Mouse (Mus musculus): Measurements from ENCODE around the gene Ppm1l. TPM values are rescaled to one million over a fixed set of nuclear protein-coding genes. Genes with fewer than 3 reads are reported as not detected.
"Not testable (repeated sequence)": the region's sequence is repeated elsewhere in the genome, so short reads cannot be mapped to it uniquely, and the experiment has no call there.

Gene Ppm1l
- polyA plus RNA-seq, 1 experiment from 2014 or later: 7.3 TPM

- H3K27me3 ChIP-seq (replicated peaks; ENCODE audit: control insufficient read depth, insufficient read depth, low read length); H3K9ac ChIP-seq (ENCODE audit: low read length); H3K4me2 ChIP-seq (ENCODE audit: low read length); H3K9me3 ChIP-seq (ENCODE audit: control insufficient read depth, low read length); H3K36me3 ChIP-seq (ENCODE audit: control insufficient read depth, insufficient read depth, low read length); ATAC-seq (replicated peaks; ENCODE audit: low FRiP score, low TSS enrichment, low read depth); H3K4me1 ChIP-seq (replicated peaks; ENCODE audit: control insufficient read depth, insufficient read depth, low read length); H3K4me3 ChIP-seq (ENCODE audit: low read depth, low read length); DNase-seq (ENCODE audit: low spot score); H3K27ac ChIP-seq (ENCODE audit: low read depth): not testable (repeated sequence)
- WGBS: 84% methylated on average over 2 of the region's 2 CpGs
Measured at GRCm38 (mm10) chr3:69424781-69425180, 108.1 kb downstream of the Ppm1l start.

- H3K27me3 ChIP-seq (replicated peaks; ENCODE audit: control insufficient read depth, insufficient read depth, low read length): no peaks in the 10 kb centered on the region
- no peak overlapping the region for H3K4me3 ChIP-seq (ENCODE audit: low read depth, low read length)
- H3K9ac ChIP-seq (ENCODE audit: low read length): no peak overlapping the region
- DNase-seq (ENCODE audit: low spot score) (no peak), ATAC-seq (replicated peaks; ENCODE audit: low FRiP score, low TSS enrichment, low read depth) (no peak)
- H3K4me1 ChIP-seq (replicated peaks; ENCODE audit: control insufficient read depth, insufficient read depth, low read length): no peaks in the 10 kb centered on the region
- no peaks in the 10 kb centered on the region for H3K36me3 ChIP-seq (ENCODE audit: control insufficient read depth, insufficient read depth, low read length)
- 90% methylated on average over 4 of the region's 4 CpGs for WGBS
- H3K27ac ChIP-seq (ENCODE audit: low read depth): no peak overlapping the region
- no peaks in the 10 kb centered on the region for H3K9me3 ChIP-seq (ENCODE audit: control insufficient read depth, low read length)
- H3K4me2 ChIP-seq (ENCODE audit: low read length): no peak overlapping the region
Measured at GRCm38 (mm10) chr3:69427259-69427658, 110.6 kb downstream of the Ppm1l start.

GRCm38 (mm10) chr3:69428221-69428620 lies 111.6 kb downstream of the Ppm1l start:
- 70% methylated on average over 3 of the region's 3 CpGs for WGBS
- Histone ChIP-seq H3K4me1 (replicated peaks; ENCODE audit: control insufficient read depth, insufficient read depth, low read length) (no peaks in the 10 kb centered on the region), H3K27ac (ENCODE audit: low read depth) (no peak overlapping the region), H3K9ac (ENCODE audit: low read length) (no peak overlapping the region), H3K4me3 (ENCODE audit: low read depth, low read length) (no peak overlapping the region), H3K27me3 (replicated peaks; ENCODE audit: control insufficient read depth, insufficient read depth, low read length) (no peaks in the 10 kb centered on the region), H3K4me2 (ENCODE audit: low read length) (no peak overlapping the region), H3K36me3 (ENCODE audit: control insufficient read depth, insufficient read depth, low read length) (no peaks in the 10 kb centered on the region), H3K9me3 (ENCODE audit: control insufficient read depth, low read length) (no peaks in the 10 kb centered on the region)
- DNase-seq (ENCODE audit: low spot score): no peak
- ATAC-seq (replicated peaks; ENCODE audit: low FRiP score, low TSS enrichment, low read depth): no peak

- WGBS: 90% methylated on average over 5 of the region's 5 CpGs
- H3K27ac ChIP-seq (ENCODE audit: low read depth): no peak overlapping the region
- H3K9me3 ChIP-seq (ENCODE audit: control insufficient read depth, low read length): no peaks in the 10 kb centered on the region
Measured at GRCm38 (mm10) chr3:69429319-69429718, 112.7 kb downstream of the Ppm1l start.

GRCm38 (mm10) chr3:69433580-69433979 lies 116.9 kb downstream of the Ppm1l start:
- H3K36me3 ChIP-seq (ENCODE audit: control insufficient read depth, insufficient read depth, low read length): no peaks in the 10 kb centered on the region
- no peak overlapping the region for H3K27ac ChIP-seq (ENCODE audit: low read depth)
- H3K9me3 ChIP-seq (ENCODE audit: control insufficient read depth, low read length): no peaks in the 10 kb centered on the region
- WGBS: 87% methylated on average over 10 of the region's 10 CpGs
- no peak overlapping the region for H3K9ac ChIP-seq (ENCODE audit: low read length)
- no peaks in the 10 kb centered on the region for H3K27me3 ChIP-seq (replicated peaks; ENCODE audit: control insufficient read depth, insufficient read depth, low read length)
- H3K4me3 ChIP-seq (ENCODE audit: low read depth, low read length): no peak overlapping the region
- DNase-seq (ENCODE audit: low spot score) (no peak), ATAC-seq (replicated peaks; ENCODE audit: low FRiP score, low TSS enrichment, low read depth) (no peak)
- H3K4me2 ChIP-seq (ENCODE audit: low read length): no peak overlapping the region
- no peaks in the 10 kb centered on the region for H3K4me1 ChIP-seq (replicated peaks; ENCODE audit: control insufficient read depth, insufficient read depth, low read length)

More at GRCm38 (mm10) chr3:69429319-69429718, 112.7 kb downstream of the Ppm1l start:
- Histone ChIP-seq H3K9ac (ENCODE audit: low read length) (no peak overlapping the region), H3K27me3 (replicated peaks; ENCODE audit: control insufficient read depth, insufficient read depth, low read length) (no peaks in the 10 kb centered on the region), H3K4me1 (replicated peaks; ENCODE audit: control insufficient read depth, insufficient read depth, low read length) (no peaks in the 10 kb centered on the region), H3K4me3 (ENCODE audit: low read depth, low read length) (no peak overlapping the region), H3K4me2 (ENCODE audit: low read length) (no peak overlapping the region), H3K36me3 (ENCODE audit: control insufficient read depth, insufficient read depth, low read length) (no peaks in the 10 kb centered on the region)
- ATAC-seq (replicated peaks; ENCODE audit: low FRiP score, low TSS enrichment, low read depth) (no peak), DNase-seq (ENCODE audit: low spot score) (no peak)

- Histone ChIP-seq H3K9me3 (ENCODE audit: control insufficient read depth, low read length) (no peaks in the 10 kb centered on the region), H3K4me1 (replicated peaks; ENCODE audit: control insufficient read depth, insufficient read depth, low read length) (no peaks in the 10 kb centered on the region), H3K4me3 (ENCODE audit: low read depth, low read length) (no peak overlapping the region), H3K4me2 (ENCODE audit: low read length) (no peak overlapping the region), H3K36me3 (ENCODE audit: control insufficient read depth, insufficient read depth, low read length) (no peaks in the 10 kb centered on the region), H3K9ac (ENCODE audit: low read length) (no peak overlapping the region), H3K27ac (ENCODE audit: low read depth) (no peak overlapping the region), H3K27me3 (replicated peaks; ENCODE audit: control insufficient read depth, insufficient read depth, low read length) (no peaks in the 10 kb centered on the region)
- WGBS: 76% methylated on average over 12 of the region's 12 CpGs
- ATAC-seq (replicated peaks; ENCODE audit: low FRiP score, low TSS enrichment, low read depth) (no peak), DNase-seq (ENCODE audit: low spot score) (no peak)
Measured at GRCm38 (mm10) chr3:69438773-69439514, 122.3 kb downstream of the Ppm1l start.

- no peaks in the 10 kb centered on the region for H3K36me3 ChIP-seq (ENCODE audit: control insufficient read depth, insufficient read depth, low read length)
- no peak overlapping the region for H3K27ac ChIP-seq (ENCODE audit: low read depth)
- no peak overlapping the region for H3K9ac ChIP-seq (ENCODE audit: low read length)
- H3K27me3 ChIP-seq (replicated peaks; ENCODE audit: control insufficient read depth, insufficient read depth, low read length): no peaks in the 10 kb centered on the region
- H3K4me3 ChIP-seq (ENCODE audit: low read depth, low read length): no peak overlapping the region
- H3K4me2 ChIP-seq (ENCODE audit: low read length): no peak overlapping the region
- ATAC-seq (replicated peaks; ENCODE audit: low FRiP score, low TSS enrichment, low read depth) (no peak), DNase-seq (ENCODE audit: low spot score) (no peak)
- no peaks in the 10 kb centered on the region for H3K9me3 ChIP-seq (ENCODE audit: control insufficient read depth, low read length)
- WGBS: 58% methylated on average over 5 of the region's 5 CpGs
- no peaks in the 10 kb centered on the region for H3K4me1 ChIP-seq (replicated peaks; ENCODE audit: control insufficient read depth, insufficient read depth, low read length)
Measured at GRCm38 (mm10) chr3:69440761-69441160, 124.1 kb downstream of the Ppm1l start.

GRCm38 (mm10) chr3:69446989-69447388 lies 130.3 kb downstream of the Ppm1l start:
- no peaks in the 10 kb centered on the region for H3K9me3 ChIP-seq (ENCODE audit: control insufficient read depth, low read length)
- no peaks in the 10 kb centered on the region for H3K36me3 ChIP-seq (ENCODE audit: control insufficient read depth, insufficient read depth, low read length)
- H3K27ac ChIP-seq (ENCODE audit: low read depth): no peak overlapping the region
- no peak for ATAC-seq (replicated peaks; ENCODE audit: low FRiP score, low TSS enrichment, low read depth)
- no peak overlapping the region for H3K9ac ChIP-seq (ENCODE audit: low read length)
- no peaks in the 10 kb centered on the region for H3K27me3 ChIP-seq (replicated peaks; ENCODE audit: control insufficient read depth, insufficient read depth, low read length)
- no peak overlapping the region for H3K4me2 ChIP-seq (ENCODE audit: low read length)
- no peak for DNase-seq (ENCODE audit: low spot score)
- no peaks in the 10 kb centered on the region for H3K4me1 ChIP-seq (replicated peaks; ENCODE audit: control insufficient read depth, insufficient read depth, low read length)
- 81% methylated on average over 5 of the region's 5 CpGs for WGBS
- H3K4me3 ChIP-seq (ENCODE audit: low read depth, low read length): no peak overlapping the region

GRCm38 (mm10) chr3:69449041-69449440 lies 132.4 kb downstream of the Ppm1l start:
- no peak overlapping the region for H3K4me3 ChIP-seq (ENCODE audit: low read depth, low read length)
- no peak for ATAC-seq (replicated peaks; ENCODE audit: low FRiP score, low TSS enrichment, low read depth)
- WGBS: 83% methylated on average over 3 of the region's 3 CpGs
- H3K9ac ChIP-seq (ENCODE audit: low read length): no peak overlapping the region
- H3K27ac ChIP-seq (ENCODE audit: low read depth): no peak overlapping the region
- H3K27me3 ChIP-seq (replicated peaks; ENCODE audit: control insufficient read depth, insufficient read depth, low read length): no peaks in the 10 kb centered on the region
- no peaks in the 10 kb centered on the region for H3K9me3 ChIP-seq (ENCODE audit: control insufficient read depth, low read length)
- no peak for DNase-seq (ENCODE audit: low spot score)
- H3K4me2 ChIP-seq (ENCODE audit: low read length): no peak overlapping the region
- H3K4me1 ChIP-seq (replicated peaks; ENCODE audit: control insufficient read depth, insufficient read depth, low read length): no peaks in the 10 kb centered on the region
- no peaks in the 10 kb centered on the region for H3K36me3 ChIP-seq (ENCODE audit: control insufficient read depth, insufficient read depth, low read length)
